Mouse (Mus musculus) macrophage (primary cell): ENCODE results near the gene Txnl4b. TPM values are rescaled to one million over a fixed set of nuclear protein-coding genes. Genes with fewer than 3 reads are reported as not detected.
A peak's percentile ranks its signal among the peaks of the same experiment; 100 is the strongest.

ENCODE experiments used
- H3K27ac ChIP-seq: fragments of 350-480 bp; formaldehyde crosslinking; 2 replicates; pipeline ENCODE4 v1.9.0; 2021
- H3K36me3 ChIP-seq: fragments of 350-480 bp; formaldehyde crosslinking; 2 replicates; pipeline ENCODE4 v1.9.0; 2021; ENCODE audit errors: inconsistent target
- H3K4me3 ChIP-seq: fragments of 350-480 bp; formaldehyde crosslinking; 2 replicates; pipeline ENCODE4 v1.9.0; 2021; ENCODE audit errors: inconsistent target
- H3K79me2 ChIP-seq: fragments of 350-480 bp; formaldehyde crosslinking; 2 replicates; pipeline ENCODE4 v1.9.0; 2021; ENCODE audit errors: inconsistent target
- WGBS: methylation state at CpG from one replicate; pipeline ENCODE4 v1.1.7; 2026; ENCODE audit warnings: inconsistent platforms; ENCODE audit not compliant: missing documents; 5-methylcytosine and 5-hydroxymethylcytosine counted together
- polyA plus RNA-seq: library from polyadenylated mRNA; stranded (reverse); fragments of 250-400 nt; gene quantifications from 3 replicates; pipeline ENCODE4 v1.2.4, GENCODE M21; 2018; ENCODE audit warnings: inconsistent platforms

Txnl4b gene
- polyA plus RNA-seq, 1 experiment from 2014 or later, result 15.1 TPM

DNA sequence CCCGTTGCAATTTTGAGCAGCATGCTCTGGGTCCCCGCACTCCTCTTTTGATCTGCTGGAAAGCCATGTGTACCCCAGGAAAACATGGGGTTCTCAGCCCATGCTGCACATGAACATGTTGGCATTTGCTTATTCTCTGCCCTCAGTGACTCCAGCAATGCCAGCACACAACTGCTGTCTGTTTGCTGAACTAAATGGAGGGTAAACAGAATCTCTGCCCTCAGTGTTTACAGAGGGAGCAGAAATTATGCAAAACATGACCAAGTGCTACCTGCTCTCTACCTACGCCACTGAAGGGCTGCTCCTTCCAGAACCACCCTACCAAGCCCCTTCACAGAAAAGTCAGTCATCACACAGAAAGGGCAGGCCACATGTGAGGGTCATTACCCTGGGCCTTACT, 19.1 kb downstream of the Txnl4b start:
- H3K27ac ChIP-seq, result no peak overlapping the region
- H3K79me2 ChIP-seq, result no peaks in the 10 kb centered on the region
- 92% methylated on average over 3 of the region's 3 CpGs for WGBS
- no peaks in the 10 kb centered on the region for H3K36me3 ChIP-seq
- no peak overlapping the region for H3K4me3 ChIP-seq

DNA sequence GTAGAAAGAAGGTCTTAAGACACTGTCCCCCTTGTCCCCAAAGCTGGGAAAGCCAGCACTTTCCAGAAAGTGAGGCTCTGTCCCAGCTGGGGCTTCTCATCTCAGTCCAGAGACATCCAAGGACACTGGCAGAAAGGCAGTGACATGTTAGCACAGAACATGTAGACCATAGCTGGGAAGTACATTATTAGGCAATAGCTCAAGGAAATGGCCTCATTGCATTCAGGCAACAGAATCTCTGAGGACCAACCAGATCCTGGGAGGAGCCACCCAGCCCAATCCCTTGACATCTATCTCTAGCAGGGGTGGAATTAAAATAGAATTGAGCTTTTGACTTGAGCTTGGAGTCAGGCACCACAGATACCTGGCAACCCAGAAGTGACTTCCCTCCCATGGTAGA, 20.0 kb downstream of the Txnl4b start:
- H3K27ac ChIP-seq, result no peak overlapping the region
- no peaks in the 10 kb centered on the region for H3K79me2 ChIP-seq
- no peaks in the 10 kb centered on the region for H3K36me3 ChIP-seq
- H3K4me3 ChIP-seq, result no peak overlapping the region

DNA sequence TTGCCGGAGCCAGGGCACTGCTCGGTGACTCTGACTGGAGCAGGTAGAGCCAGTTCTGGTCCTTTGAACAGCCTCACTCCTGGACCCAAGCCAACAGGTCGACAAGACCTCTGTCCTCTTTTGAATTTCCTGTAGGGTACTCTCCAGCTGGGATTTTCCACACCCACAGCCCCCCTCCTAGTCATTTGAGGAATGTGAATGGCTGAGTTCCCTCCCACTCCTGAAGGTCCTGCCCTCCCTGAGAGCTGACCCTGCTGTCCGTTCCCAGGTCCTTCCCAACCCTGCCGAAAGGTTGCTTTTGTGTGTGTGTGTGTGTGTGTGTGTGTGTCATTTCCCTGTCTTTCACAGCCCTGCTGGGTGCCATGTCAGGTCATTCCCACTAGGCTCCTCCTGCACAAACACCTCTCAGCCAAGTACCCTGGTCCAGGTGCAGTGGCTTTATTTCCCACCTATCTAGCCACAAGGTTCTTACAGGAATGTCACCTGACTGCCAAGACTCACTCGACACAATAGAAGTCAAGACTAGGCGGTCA, 21.3 kb downstream of the Txnl4b start:
- Histone ChIP-seq H3K4me3 (no peak overlapping the region), H3K79me2 (no peaks in the 10 kb centered on the region), H3K36me3 (no peaks in the 10 kb centered on the region), H3K27ac (no peak overlapping the region)
- WGBS, result 76% methylated on average over 6 of the region's 7 CpGs

- 97% methylated on average over 9 of the region's 9 CpGs for WGBS
- no peak overlapping the region for H3K27ac ChIP-seq
- H3K4me3 ChIP-seq, result no peak overlapping the region
- H3K79me2 ChIP-seq, result no peaks in the 10 kb centered on the region
- H3K36me3 ChIP-seq, result peaks cover 9% of the 10 kb centered on the region; the same call in 1 of the 2 replicates
Observed at GRCm38 (mm10) chr8:109590901-109591300, 25.2 kb downstream of the Txnl4b start.

DNA sequence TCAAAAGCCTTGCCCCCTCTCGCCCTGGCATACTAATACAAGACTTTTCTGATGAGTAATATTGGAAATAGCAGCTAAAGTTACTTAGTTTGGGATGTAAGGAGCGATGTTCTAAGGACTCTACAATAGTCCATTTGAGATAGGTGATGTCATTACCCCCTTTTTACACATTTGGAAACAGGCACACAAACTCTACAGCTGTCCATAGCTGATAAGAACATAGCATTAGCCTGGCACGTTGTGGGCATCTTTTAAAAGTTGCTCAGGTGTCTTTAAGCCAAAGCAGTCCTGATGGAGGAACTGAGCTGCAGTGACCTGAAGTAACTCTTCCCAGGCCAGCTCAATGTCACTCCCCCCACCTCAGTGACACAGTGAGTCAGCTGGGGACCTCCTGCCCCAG, 25.7 kb downstream of the Txnl4b start:
- Histone ChIP-seq H3K79me2 (no peaks in the 10 kb centered on the region), H3K36me3 (peaks cover 9% of the 10 kb centered on the region; the same call in 1 of the 2 replicates), H3K27ac (no peak overlapping the region), H3K4me3 (no peak overlapping the region)
- 94% methylated on average over 3 of the region's 3 CpGs for WGBS

DNA sequence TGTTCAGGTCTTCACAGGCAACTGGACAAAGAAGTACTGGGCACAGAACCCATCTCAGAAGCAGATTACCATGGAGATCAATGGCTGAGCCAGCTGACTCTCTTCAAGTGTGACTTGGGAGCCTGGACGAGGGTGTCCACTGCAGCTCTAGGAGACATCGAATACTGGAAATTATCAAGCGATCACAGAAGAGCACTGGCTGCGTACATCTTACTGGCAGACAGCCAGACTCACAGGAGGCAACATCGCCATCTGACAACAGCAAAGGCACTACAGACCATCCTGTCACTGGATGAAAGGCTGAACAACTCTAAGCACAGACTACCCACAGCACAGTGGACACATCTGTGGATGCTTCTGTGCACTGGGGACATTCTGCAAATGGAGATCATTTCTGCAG, 26.5 kb downstream of the Txnl4b start:
- no peak overlapping the region for H3K4me3 ChIP-seq
- WGBS, result 93% methylated on average over 5 of the region's 5 CpGs
- H3K36me3 ChIP-seq, result peaks cover 9% of the 10 kb centered on the region; the same call in 1 of the 2 replicates
- no peak overlapping the region for H3K27ac ChIP-seq
- no peaks in the 10 kb centered on the region for H3K79me2 ChIP-seq

DNA sequence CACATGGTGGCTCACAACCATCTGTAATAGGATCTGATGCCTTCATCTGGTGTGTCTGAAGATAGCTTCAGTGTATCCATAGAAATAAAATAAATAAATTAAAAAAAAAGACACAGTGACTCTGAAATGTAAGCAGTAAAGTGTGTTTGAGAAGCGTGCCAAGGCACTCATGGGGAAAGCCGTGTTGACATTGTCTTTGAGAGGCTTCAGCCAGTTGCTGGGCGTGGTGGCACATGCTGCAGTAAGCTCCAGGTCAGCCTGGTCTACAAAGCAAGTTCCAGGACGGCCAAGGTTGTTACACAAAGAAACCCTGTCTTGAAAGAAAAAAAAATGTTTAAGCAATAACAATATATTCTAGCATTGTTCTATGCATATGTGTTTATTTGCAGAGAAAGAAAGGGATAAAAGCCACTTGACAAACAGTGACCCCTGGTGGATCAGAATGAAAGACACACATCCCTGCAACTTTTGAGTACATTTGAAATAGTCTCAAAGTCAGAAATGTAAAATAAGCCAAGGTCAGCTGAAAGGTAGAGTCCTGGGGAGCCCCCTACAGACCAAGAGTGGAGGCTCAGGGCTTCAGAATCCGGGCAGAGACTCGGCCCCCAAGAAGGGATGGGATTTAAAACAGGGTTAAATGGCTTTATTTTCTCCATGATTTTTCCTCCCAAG, 27.6 kb downstream of the Txnl4b start:
- Histone ChIP-seq H3K27ac (no peak overlapping the region), H3K79me2 (no peaks in the 10 kb centered on the region), H3K36me3 (peaks cover 9% of the 10 kb centered on the region; the same call in 1 of the 2 replicates), H3K4me3 (no peak overlapping the region)
- 72% methylated on average over 6 of the region's 6 CpGs for WGBS

DNA sequence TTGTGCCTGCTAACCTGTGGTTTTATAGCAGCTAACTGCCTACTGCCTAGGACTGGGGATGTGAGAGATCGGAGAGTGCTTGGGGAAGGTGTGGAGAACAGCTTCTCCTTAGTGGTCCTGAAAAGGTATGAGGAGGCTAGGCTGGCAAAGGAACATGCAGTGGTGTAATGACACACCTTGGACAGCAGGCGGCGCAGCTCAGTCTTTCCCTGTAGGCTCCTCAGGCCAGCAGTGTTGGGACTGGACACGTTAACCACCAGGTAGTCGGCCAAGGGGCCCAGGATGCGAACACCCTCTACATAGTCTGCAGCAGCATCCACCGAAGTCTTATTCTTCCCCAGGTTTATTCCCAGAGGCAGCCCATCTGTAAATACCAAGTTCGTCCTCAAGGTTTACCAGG, 30.2 kb downstream of the Txnl4b start:
- 51% methylated on average over 8 of the region's 8 CpGs for WGBS
- Histone ChIP-seq H3K27ac (no peak overlapping the region), H3K79me2 (no peaks in the 10 kb centered on the region), H3K4me3 (no peak overlapping the region), H3K36me3 (peaks cover 9% of the 10 kb centered on the region; the same call in 1 of the 2 replicates)

- no peaks in the 10 kb centered on the region for H3K79me2 ChIP-seq
Observed at GRCm38 (mm10) chr8:109606725-109607124, 41.0 kb downstream of the Txnl4b start.

DNA sequence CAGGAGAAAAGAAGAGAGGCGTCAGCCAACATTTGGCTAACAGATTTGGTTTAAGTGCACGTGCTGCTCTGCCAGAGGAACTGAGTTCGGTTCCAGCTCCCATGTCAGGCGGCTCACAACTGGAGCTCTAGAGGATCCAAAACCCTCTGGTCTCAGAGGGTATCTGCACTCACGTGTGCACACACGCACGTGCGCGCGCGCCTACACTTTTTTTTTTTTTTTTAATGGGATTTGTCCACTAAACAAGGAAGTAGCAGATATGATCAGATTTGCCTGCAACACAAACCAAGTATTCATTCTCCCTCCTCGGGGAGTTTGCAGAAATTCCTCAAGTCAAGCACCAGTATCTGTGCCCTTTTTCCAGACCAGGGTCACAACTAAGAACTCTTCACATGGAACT, 42.0 kb downstream of the Txnl4b start:
- H3K79me2 ChIP-seq, result no peaks in the 10 kb centered on the region
- peaks cover 4% of the 10 kb centered on the region; the same call in 1 of the 2 replicates for H3K36me3 ChIP-seq
- H3K4me3 ChIP-seq, result peak overlapping the region; percentile 75
- WGBS, result 14% methylated on average over 12 of the region's 12 CpGs
- peak overlapping the region; percentile 88 for H3K27ac ChIP-seq

More at GRCm38 (mm10) chr8:109606725-109607124, 41.0 kb downstream of the Txnl4b start:
- no peak overlapping the region for H3K27ac ChIP-seq
- peaks cover 6% of the 10 kb centered on the region; the same call in 1 of the 2 replicates for H3K36me3 ChIP-seq
- no peak overlapping the region for H3K4me3 ChIP-seq
- WGBS, result 55% methylated on average over 2 of the region's 2 CpGs

- no peaks in the 10 kb centered on the region for H3K79me2 ChIP-seq
- H3K36me3 ChIP-seq, result no peaks in the 10 kb centered on the region
- WGBS, result 2% methylated on average over 42 of the region's 42 CpGs
- peak within 1 kb of the TSS; percentile 75 for H3K4me3 ChIP-seq
- peak within 1 kb of the TSS; percentile 88 for H3K27ac ChIP-seq
Observed at GRCm38 (mm10) chr8:109608271-109609152, 42.8 kb downstream of the Txnl4b start, which contains the start of gene Dhodh. Dhodh (minus strand) TSS chr8:109608673.

GRCm38 (mm10) chr8:109609153-109609502, 43.4 kb downstream of the Txnl4b start:
- WGBS, result 28% methylated on average over 5 of the region's 5 CpGs
- Histone ChIP-seq H3K79me2 (no peaks in the 10 kb centered on the region), H3K4me3 (peak overlapping the region; percentile 75), H3K36me3 (no peaks in the 10 kb centered on the region), H3K27ac (peak overlapping the region; percentile 88)

DNA sequence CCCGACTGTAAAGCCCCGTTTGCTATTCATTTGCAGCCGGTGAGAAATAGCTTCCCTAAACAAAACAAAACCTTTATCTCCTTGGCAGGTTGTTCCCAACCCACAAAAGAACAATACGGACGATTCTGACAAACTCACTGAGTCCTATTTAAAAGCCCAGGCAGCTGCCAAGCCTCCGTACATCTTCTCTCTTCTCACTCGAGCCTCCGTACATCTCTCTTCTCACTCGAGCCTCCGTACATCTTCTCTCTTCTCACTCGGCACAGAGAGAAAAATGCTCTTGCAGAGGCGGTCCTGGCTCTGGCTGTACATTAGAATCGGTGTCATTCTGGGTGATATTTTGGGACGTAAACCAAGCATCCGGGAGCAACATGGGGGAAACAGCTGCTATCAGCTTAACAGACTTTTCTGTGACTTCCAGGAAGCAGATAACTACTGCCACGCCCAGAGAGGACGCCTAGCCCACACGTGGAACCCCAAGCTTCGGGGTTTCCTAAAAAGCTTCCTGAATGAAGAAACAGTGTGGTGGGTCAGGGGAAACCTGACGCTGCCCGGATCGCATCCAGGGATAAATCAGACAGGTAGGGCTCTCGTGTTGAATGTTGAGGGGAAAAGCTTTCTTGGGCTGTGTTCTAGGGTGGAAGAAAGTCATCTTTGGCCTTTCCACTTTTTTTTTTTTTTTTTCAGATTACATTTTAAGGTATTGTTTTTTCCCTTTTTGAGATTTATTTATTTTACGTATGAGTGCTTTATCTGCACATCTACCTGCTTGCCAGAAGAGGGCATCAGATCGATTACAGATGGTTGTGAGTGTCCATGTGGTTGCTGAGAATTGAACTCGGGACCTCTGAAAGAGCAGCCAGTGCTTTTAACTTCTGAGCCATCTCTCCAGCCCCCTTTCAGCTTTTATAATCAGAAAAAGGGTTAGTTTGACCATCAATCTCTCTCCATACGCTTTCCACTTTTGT, 48.8 kb downstream of the Txnl4b start, which contains the start of gene Pkd1l3:
Gene Pkd1l3, plus strand, starts transcription at position 275 of the 968 bp plus-strand sequence.
- 22% methylated on average over 27 of the region's 27 CpGs for WGBS
- H3K36me3 ChIP-seq, result no peaks in the 10 kb centered on the region
- H3K27ac ChIP-seq, result no peak within 1 kb of the TSS
- no peaks in the 10 kb centered on the region for H3K79me2 ChIP-seq
- peak within 1 kb of the TSS; percentile 34 for H3K4me3 ChIP-seq

- Histone ChIP-seq H3K79me2 (no peaks in the 10 kb centered on the region), H3K36me3 (no peaks in the 10 kb centered on the region), H3K27ac (no peak overlapping the region), H3K4me3 (no peak overlapping the region)
- whole genome bisulfite sequencing, result 77% methylated on average over 3 of the region's 3 CpGs
Observed at GRCm38 (mm10) chr8:109615569-109615968, 49.9 kb downstream of the Txnl4b start.
